Mouse (Mus musculus) heart, postnatal 0 days (tissue): ENCODE data around the gene Socs7. TPM values are rescaled to one million over a fixed set of nuclear protein-coding genes. Genes with fewer than 3 reads are reported as not detected.

Experiments
- ATAC-seq: fragments of 200-750 bp; cut with Nextera tagmentation; 2 replicates; pipeline ENCODE4 v1.8.0; 2017; ENCODE audit warnings: low read depth, moderate number of reproducible peaks, moderate library complexity; ENCODE audit not compliant: insufficient read depth
- DNase-seq: peaks from one replicate; pipeline ENCODE4 v3.0.0-alpha.2; 2016; ENCODE audit warnings: low spot score
- H3K27ac ChIP-seq: fragments of 300-500 bp; sonication (generic); 2 replicates; pipeline ENCODE4 v1.5.1; 2014; ENCODE audit warnings: low read depth, mild to moderate bottlenecking
- H3K27me3 ChIP-seq: fragments of 300-500 bp; sonication (generic); 2 replicates; pipeline ENCODE4 v1.6.1; 2014; ENCODE audit warnings: low read length, mixed read lengths; ENCODE audit not compliant: control insufficient read depth, insufficient read depth
- H3K36me3 ChIP-seq: fragments of 300-500 bp; sonication (generic); replicated peaks from 2 replicates; pipeline ENCODE4 v1.6.1; 2014; ENCODE audit warnings: low read length, mixed read lengths; ENCODE audit not compliant: control insufficient read depth, insufficient read depth
- H3K4me1 ChIP-seq: fragments of 300-500 bp; sonication (generic); 2 replicates; pipeline ENCODE4 v1.6.1; 2014; ENCODE audit warnings: antibody characterized with exemption; ENCODE audit not compliant: control insufficient read depth, insufficient read depth
- H3K4me2 ChIP-seq: fragments of 300-500 bp; sonication (generic); 2 replicates; pipeline ENCODE4 v1.6.1; 2014; ENCODE audit warnings: low read depth, mild to moderate bottlenecking, low read length, moderate library complexity
- H3K4me3 ChIP-seq: fragments of 300-500 bp; sonication (generic); 2 replicates; pipeline ENCODE4 v1.5.1; 2014; ENCODE audit warnings: low read depth, low read length
- H3K9ac ChIP-seq: fragments of 300-500 bp; sonication (generic); replicated peaks from 2 replicates; pipeline ENCODE4 v1.6.1; 2014; ENCODE audit warnings: low read depth, low read length, mixed read lengths
- H3K9me3 ChIP-seq: fragments of 300-500 bp; sonication (generic); replicated peaks from 2 replicates; pipeline ENCODE4 v1.6.1; 2016; ENCODE audit warnings: low read length; ENCODE audit not compliant: control insufficient read depth
- CTCF ChIP-seq: IDR thresholded peaks from 2 replicates; pipeline ENCODE4 v1.5.1; 2016; ENCODE audit warnings: antibody characterized with exemption, control low read depth, low read depth
- EP300 ChIP-seq: IDR thresholded peaks from 2 replicates; pipeline ENCODE4 v1.6.1; 2016; ENCODE audit warnings: antibody characterized with exemption, low read depth
- WGBS: fragments of 180-500 bp; shearing (Covaris S2); extraction: QIAGEN DNeasy Blood & Tissue Kit; methylation state at CpG from one replicate; pipeline ENCODE4 v1.1.7; 2014; 5-methylcytosine and 5-hydroxymethylcytosine counted together
- polyA plus RNA-seq: library from polyadenylated mRNA; unstranded; fragments of >200 nt; fragmentation: Nextera tagmentation; extraction: Ambion mirVana; gene quantifications from 2 replicates; pipeline ENCODE4 v1.2.1, GENCODE M21; 2015
- total RNA-seq: library from RNA; depleted of rRNA; stranded (reverse); fragments of >200 nt; gene quantifications from 2 replicates; pipeline ENCODE4 v1.2.3, GENCODE M21; 2014; ENCODE audit warnings: low replicate concordance

The Socs7 gene
- total and polyA plus RNA-seq, 2 experiments from 2014 or later, result 2.1 to 15.4 TPM

GRCm38 (mm10) chr11:97404761-97405190 lies 42.4 kb downstream of the Socs7 start:
- peak overlapping the region; percentile 49 for H3K9ac ChIP-seq
- no peaks in the 10 kb centered on the region for H3K36me3 ChIP-seq
- H3K9me3 ChIP-seq, result no peaks in the 10 kb centered on the region
- peak overlapping the region; percentile 51 for H3K4me3 ChIP-seq
- H3K27ac ChIP-seq, result no peak overlapping the region
- WGBS, result 5% methylated on average over 11 of the region's 11 CpGs
- no peak for TF ChIP-seq EP300
- no peak for TF ChIP-seq CTCF
- peaks cover 33% of the 10 kb centered on the region for H3K4me1 ChIP-seq
- ATAC-seq, result no peak
- no peaks in the 10 kb centered on the region for H3K27me3 ChIP-seq
- peak overlapping the region; percentile 94 for H3K4me2 ChIP-seq
- no peak for DNase-seq

GRCm38 (mm10) chr11:97406094-97406951 lies 44.0 kb downstream of the Socs7 start:
- Histone ChIP-seq H3K4me2 (peak overlapping the region; percentile 94), H3K4me1 (peaks cover 30% of the 10 kb centered on the region)
- peak; percentile 59 for ATAC-seq

GRCm38 (mm10) chr11:97407456-97407855 lies 45.1 kb downstream of the Socs7 start:
- H3K9ac ChIP-seq, result peak overlapping the region; percentile 12; the same call in 1 of the 2 replicates
- ATAC-seq (no peak), DNase-seq (no peak)
- 75% methylated on average over 3 of the region's 3 CpGs for WGBS
- H3K4me3 ChIP-seq, result no peak overlapping the region
- H3K4me2 ChIP-seq, result no peak overlapping the region
- peaks cover 30% of the 10 kb centered on the region for H3K4me1 ChIP-seq
- no peak overlapping the region for H3K27ac ChIP-seq
- no peak for TF ChIP-seq EP300
- no peak for TF ChIP-seq CTCF
- no peaks in the 10 kb centered on the region for H3K27me3 ChIP-seq
- no peaks in the 10 kb centered on the region for H3K9me3 ChIP-seq
- H3K36me3 ChIP-seq, result no peaks in the 10 kb centered on the region

More at GRCm38 (mm10) chr11:97406094-97406951, 44.0 kb downstream of the Socs7 start:
- peak overlapping the region; percentile 71 for H3K27ac ChIP-seq
- 24% methylated on average over 9 of the region's 10 CpGs for WGBS
- no peaks in the 10 kb centered on the region for H3K9me3 ChIP-seq
- TF ChIP-seq CTCF (no peak), EP300 (no peak)
- DNase-seq, result peak; percentile 63
- no peak overlapping the region for H3K4me3 ChIP-seq
- H3K36me3 ChIP-seq, result no peaks in the 10 kb centered on the region
- H3K9ac ChIP-seq, result 0 out of 2 replicates have a peak overlapping the region, but pooled peaks have one; percentile 12
- H3K27me3 ChIP-seq, result no peaks in the 10 kb centered on the region

GRCm38 (mm10) chr11:97408171-97408570 lies 45.8 kb downstream of the Socs7 start:
- ATAC-seq, result no peak
- H3K4me1 ChIP-seq, result peaks cover 33% of the 10 kb centered on the region
- WGBS, result 4% methylated on average over 6 of the region's 6 CpGs

GRCm38 (mm10) chr11:97410958-97411357 lies 48.6 kb downstream of the Socs7 start:
- Histone ChIP-seq H3K27ac (no peak overlapping the region), H3K27me3 (no peaks in the 10 kb centered on the region), H3K36me3 (no peaks in the 10 kb centered on the region), H3K9me3 (no peaks in the 10 kb centered on the region), H3K4me3 (no peak overlapping the region), H3K4me1 (peaks cover 16% of the 10 kb centered on the region), H3K9ac (no peak overlapping the region), H3K4me2 (no peak overlapping the region)
- WGBS, result 74% methylated on average over 4 of the region's 4 CpGs
- DNase-seq, result no peak
- ATAC-seq, result no peak
- TF ChIP-seq EP300, result no peak
- no peak for TF ChIP-seq CTCF

More at GRCm38 (mm10) chr11:97408171-97408570, 45.8 kb downstream of the Socs7 start:
- DNase-seq, result peak; percentile 75
- no peak overlapping the region for H3K9ac ChIP-seq
- TF ChIP-seq CTCF (peak; percentile 70), EP300 (no peak)
- no peaks in the 10 kb centered on the region for H3K9me3 ChIP-seq
- H3K36me3 ChIP-seq, result no peaks in the 10 kb centered on the region
- H3K4me2 ChIP-seq, result no peak overlapping the region
- no peak overlapping the region for H3K4me3 ChIP-seq
- H3K27ac ChIP-seq, result no peak overlapping the region
- H3K27me3 ChIP-seq, result no peaks in the 10 kb centered on the region
